ENCODE assay signal across 8 mouse cellular contexts in genomic region chr10:72653797-72654196, GRCm38 (mm10). TPM values are rescaled to one million over a fixed set of nuclear protein-coding genes. Genes with fewer than 3 reads are reported as not detected.
DNase-seq lines count a peak whose midpoint lies in the region; ATAC-seq and TF ChIP-seq lines count a peak whose summit lies in the region.

No protein-coding gene starts in this region.

- DNase-seq in lung, postnatal 0 days (ENCODE audit: low spot score), result no peak
- no peak for DNase-seq in lung, postnatal 4 days
- peak; percentile 16 for DNase-seq in fibroblast of lung, adult 2 months (ENCODE audit: low read depth)
- no peak for DNase-seq in adrenal gland, adult 18-20 months (ENCODE audit: low spot score in 2 of 2)
- no peak for DNase-seq in gastrocnemius, postnatal 10 days

- no peak for ATAC-seq in lung, postnatal 0 days
- ATAC-seq in limb, embryonic 12.5 days (ENCODE audit: insufficient number of reproducible peaks, insufficient read depth, low FRiP score, low TSS enrichment, low read depth), result no peak
- no peak for ATAC-seq in stomach, embryonic 14.5 days (ENCODE audit: insufficient number of reproducible peaks, insufficient read depth, low FRiP score, low read depth)
- no peak for ATAC-seq in inflammation-experienced regulatory T-cells, adult 6 months

- H3K4me3 ChIP-seq in lung, postnatal 0 days (ENCODE audit: low read depth, low read length), result 0 out of 2 replicates have a peak overlapping the region, but pooled peaks have one; percentile 82
- no peak overlapping the region for H3K4me3 ChIP-seq in limb, embryonic 12.5 days (replicated peaks)
- H3K4me3 ChIP-seq in stomach, embryonic 14.5 days (ENCODE audit: low read depth, low read length), result no peak overlapping the region

- no peak overlapping the region for H3K9ac ChIP-seq in lung, postnatal 0 days (replicated peaks; ENCODE audit: low read depth)
- no peak overlapping the region for H3K9ac ChIP-seq in limb, embryonic 12.5 days (replicated peaks)
- H3K9ac ChIP-seq in stomach, embryonic 14.5 days (replicated peaks; ENCODE audit: low read depth, low read length), result no peak overlapping the region

- no peaks in the 10 kb centered on the region for H3K9me3 ChIP-seq in lung, postnatal 0 days (ENCODE audit: low read length)
- H3K9me3 ChIP-seq in limb, embryonic 12.5 days, result no peaks in the 10 kb centered on the region
- H3K9me3 ChIP-seq in stomach, embryonic 14.5 days (ENCODE audit: control insufficient read depth, low read depth, low read length), result no peaks in the 10 kb centered on the region

- 0 out of 2 replicates have a peak, but pooled peaks cover 9% of the 10 kb centered on the region for H3K36me3 ChIP-seq in lung, postnatal 0 days (ENCODE audit: insufficient read depth, low read length)
- peaks cover 25% of the 10 kb centered on the region for H3K36me3 ChIP-seq in limb, embryonic 12.5 days
- H3K36me3 ChIP-seq in stomach, embryonic 14.5 days (ENCODE audit: control insufficient read depth, insufficient read depth, low read length), result peaks cover 18% of the 10 kb centered on the region

- TF ChIP-seq EP300 in lung, postnatal 0 days (IDR thresholded peaks at IDR 0.05), result no peak

- TF ChIP-seq CTCF in lung, postnatal 0 days (IDR thresholded peaks at IDR 0.05), result no peak

- peak overlapping the region; percentile 56; the same call in 1 of the 2 replicates for H3K4me2 ChIP-seq in lung, postnatal 0 days (replicated peaks; ENCODE audit: low read depth, low read length)
- H3K4me2 ChIP-seq in limb, embryonic 12.5 days, result peak overlapping the region; percentile 75
- peak overlapping the region; percentile 50 for H3K4me2 ChIP-seq in stomach, embryonic 14.5 days (replicated peaks; ENCODE audit: low read depth, low read length)

- no peak overlapping the region; the same call in 1 of the 2 replicates for H3K27ac ChIP-seq in lung, postnatal 0 days (ENCODE audit: low read length)
- no peak overlapping the region for H3K27ac ChIP-seq in limb, embryonic 12.5 days
- peak overlapping the region; percentile 84; the same call in 1 of the 2 replicates for H3K27ac ChIP-seq in stomach, embryonic 14.5 days (ENCODE audit: low read length)

- H3K27me3 ChIP-seq in lung, postnatal 0 days (replicated peaks; ENCODE audit: insufficient read depth, low read length), result no peaks in the 10 kb centered on the region
- no peaks in the 10 kb centered on the region for H3K27me3 ChIP-seq in limb, embryonic 12.5 days
- no peaks in the 10 kb centered on the region for H3K27me3 ChIP-seq in stomach, embryonic 14.5 days (ENCODE audit: control insufficient read depth, insufficient read depth, low read length)

- WGBS in lung, postnatal 0 days, result 73% methylated on average over 2 of the region's 2 CpGs
- 52% methylated on average over 2 of the region's 2 CpGs for WGBS in limb, embryonic 12.5 days
- 41% methylated on average over 2 of the region's 2 CpGs for WGBS in stomach, embryonic 14.5 days

- peaks cover 4% of the 10 kb centered on the region; the same call in 1 of the 2 replicates for H3K4me1 ChIP-seq in lung, postnatal 0 days (ENCODE audit: insufficient read depth, low read depth, low read length)
- peaks cover 10% of the 10 kb centered on the region for H3K4me1 ChIP-seq in limb, embryonic 12.5 days (replicated peaks)
- peaks cover 10% of the 10 kb centered on the region; the same call in 1 of the 2 replicates for H3K4me1 ChIP-seq in stomach, embryonic 14.5 days (ENCODE audit: control insufficient read depth, insufficient read depth, low read length)

RNA-seq across cellular contexts. Expression of gene Zwint, which starts 0.8 kb away (rescaled TPM):
- polyA plus RNA-seq in lung, postnatal 0 days (2015; fragmentation: Nextera tagmentation; extraction: Ambion mirVana), result 104 and 105 TPM in 2 replicates
- 283 and 284 TPM in 2 replicates for polyA plus RNA-seq in limb, embryonic 12.5 days (2016; fragmentation: Nextera tagmentation; extraction: Ambion mirVana)
- polyA plus RNA-seq in stomach, embryonic 14.5 days (2014; fragmentation: Nextera tagmentation; extraction: Ambion mirVana), result 253 and 254 TPM in 2 replicates
- 100 to 1,000 TPM; 161 TPM for total RNA-seq in adrenal gland, adult 18-20 months (2021)
- 10 to 100 TPM; 38.4 to 39.2 TPM for total RNA-seq in gastrocnemius, postnatal 10 days (2021)
- 100 to 1,000 TPM; 116 to 155 (median 145) TPM for polyA plus RNA-seq in inflammation-experienced regulatory T-cells, adult 6 months (2017; shearing (Covaris generic))
